Mouse (Mus musculus) 3T3-L1 (cell line): ENCODE measurements around the gene Nlrc3.
"Not testable (repeated sequence)": the region's sequence is repeated elsewhere in the genome, so short reads cannot be mapped to it uniquely, and the experiment has no call there.

Experiments
- DNase-seq: peaks from one replicate; pipeline ENCODE4 v3.0.0-alpha.2; 2015; ENCODE audit warnings: low read depth, low spot score

Nlrc3 gene

GRCm38 (mm10) chr16:3976251-3976671 lies at the start of gene Nlrc3:
Gene Nlrc3 (minus strand): TSS chr16:3976632.
- no peak for DNase-seq

- no peak for DNase-seq
These were observed 46.3 kb upstream of the Nlrc3 start for GRCm38 (mm10) chr16:4022719-4023118.

- DNase-seq: no peak
These were observed 44.8 kb upstream of the Nlrc3 start for GRCm38 (mm10) chr16:4021241-4021640.

GRCm38 (mm10) chr16:4017466-4017865 lies 41.0 kb upstream of the Nlrc3 start:
- not testable (repeated sequence) for DNase-seq

GRCm38 (mm10) chr16:4016786-4017185 lies 40.4 kb upstream of the Nlrc3 start:
- DNase-seq: not testable (repeated sequence)

GRCm38 (mm10) chr16:4014040-4014668 lies 37.7 kb upstream of the Nlrc3 start:
- no peak for DNase-seq

GRCm38 (mm10) chr16:4012882-4013570 lies 36.6 kb upstream of the Nlrc3 start:
- no peak for DNase-seq

- DNase-seq: peak; percentile 99
These were observed 27.3 kb upstream of the Nlrc3 start, which contains the start of gene Slx4 for GRCm38 (mm10) chr16:4003489-4004398. Gene Slx4 (minus strand): TSS chr16:4003770.

- DNase-seq: no peak
These were observed 12.0 kb upstream of the Nlrc3 start for GRCm38 (mm10) chr16:3988410-3988809.

GRCm38 (mm10) chr16:3983146-3983700 lies 6.8 kb upstream of the Nlrc3 start:
- DNase-seq: no peak

- DNase-seq: no peak
These were observed 5.7 kb upstream of the Nlrc3 start for GRCm38 (mm10) chr16:3982173-3982572.

GRCm38 (mm10) chr16:3976712-3977111 lies 280 bp upstream of the Nlrc3 start:
- DNase-seq: no peak

- no peak for DNase-seq
These were observed 774 bp downstream of the Nlrc3 start for GRCm38 (mm10) chr16:3975658-3976057.

GRCm38 (mm10) chr16:3974456-3974855 lies 2.0 kb downstream of the Nlrc3 start:
- not testable (repeated sequence) for DNase-seq

GRCm38 (mm10) chr16:3965534-3965933 lies 10.9 kb downstream of the Nlrc3 start:
- DNase-seq: no peak

- DNase-seq: no peak
These were observed 11.4 kb downstream of the Nlrc3 start for GRCm38 (mm10) chr16:3964990-3965389.

GRCm38 (mm10) chr16:3959261-3959660 lies 17.2 kb downstream of the Nlrc3 start:
- DNase-seq: peak; percentile 79

- DNase-seq: peak; percentile 97
These were observed 20.1 kb downstream of the Nlrc3 start for GRCm38 (mm10) chr16:3956369-3956768.

GRCm38 (mm10) chr16:3951141-3951540 lies 25.3 kb downstream of the Nlrc3 start:
- DNase-seq: no peak

GRCm38 (mm10) chr16:3934701-3935100 lies 41.7 kb downstream of the Nlrc3 start:
- DNase-seq: peak; percentile 64

- peak; percentile 63 for DNase-seq
These were observed 42.3 kb downstream of the Nlrc3 start for GRCm38 (mm10) chr16:3934091-3934490.

- peak; percentile 75 for DNase-seq
These were observed 42.9 kb downstream of the Nlrc3 start for GRCm38 (mm10) chr16:3933536-3933935.
